Mouse (Mus musculus) embryonic facial prominence, embryonic 11.5 days (tissue): Measurements from ENCODE around the gene Mlf1. TPM values are rescaled to one million over a fixed set of nuclear protein-coding genes. Genes with fewer than 3 reads are reported as not detected.

ENCODE experiments used
- ATAC-seq: fragments of 200-750 bp; cut with Nextera tagmentation; replicated peaks from 2 replicates; pipeline ENCODE4 v1.8.0; 2017; ENCODE audit warnings: low read depth; ENCODE audit not compliant: insufficient number of reproducible peaks, low FRiP score, low TSS enrichment
- DNase-seq: peaks from one replicate; pipeline ENCODE4 v3.0.0-alpha.2; 2015; ENCODE audit warnings: low spot score
- H3K27ac ChIP-seq: fragments of 300-500 bp; sonication (generic); replicated peaks from 2 replicates; pipeline ENCODE4 v1.5.1; 2014; ENCODE audit warnings: mild to moderate bottlenecking, low read depth, low read length, control low read depth
- H3K27me3 ChIP-seq: fragments of 300-500 bp; sonication (generic); 2 replicates; pipeline ENCODE4 v1.6.1; 2014; ENCODE audit warnings: mild to moderate bottlenecking, low read length, moderate library complexity, mixed read lengths; ENCODE audit not compliant: control insufficient read depth, insufficient read depth
- H3K36me3 ChIP-seq: fragments of 300-500 bp; sonication (generic); replicated peaks from 2 replicates; pipeline ENCODE4 v1.6.1; 2014; ENCODE audit warnings: low read depth, mild to moderate bottlenecking, low read length, moderate library complexity, mixed read lengths; ENCODE audit not compliant: control insufficient read depth, insufficient read depth
- H3K4me1 ChIP-seq: fragments of 300-500 bp; sonication (generic); 2 replicates; pipeline ENCODE4 v1.6.1; 2014; ENCODE audit warnings: low read length, mixed read lengths; ENCODE audit not compliant: control insufficient read depth, insufficient read depth
- H3K4me2 ChIP-seq: fragments of 300-500 bp; sonication (generic); 2 replicates; pipeline ENCODE4 v1.6.1; 2014; ENCODE audit warnings: low read depth, mild to moderate bottlenecking, control low read depth, low read length, moderate library complexity
- H3K4me3 ChIP-seq: fragments of 300-500 bp; sonication (generic); 2 replicates; pipeline ENCODE4 v1.5.1; 2014; ENCODE audit warnings: low read depth, low read length, control low read depth
- H3K9ac ChIP-seq: fragments of 300-500 bp; sonication (generic); replicated peaks from 2 replicates; pipeline ENCODE4 v1.6.1; 2014; ENCODE audit warnings: mild to moderate bottlenecking, control low read depth, low read length
- H3K9me3 ChIP-seq: fragments of 300-500 bp; sonication (generic); replicated peaks from 2 replicates; pipeline ENCODE4 v1.6.1; 2016; ENCODE audit warnings: mild to moderate bottlenecking, low read length, inconsistent platforms, mixed read lengths; ENCODE audit not compliant: control insufficient read depth
- WGBS: fragments of 180-500 bp; shearing (Covaris S2); extraction: QIAGEN DNeasy Blood & Tissue Kit; methylation state at CpG from one replicate; pipeline ENCODE4 v1.1.7; 2014; 5-methylcytosine and 5-hydroxymethylcytosine counted together
- polyA plus RNA-seq: library from polyadenylated mRNA; unstranded; fragments of >200 nt; fragmentation: Nextera tagmentation; extraction: Ambion mirVana; gene quantifications from 2 replicates; pipeline ENCODE4 v1.2.1, GENCODE M21; 2014

Mlf1 gene
- 27.5 and 33.0 TPM in 2 replicates for polyA plus RNA-seq

DNA sequence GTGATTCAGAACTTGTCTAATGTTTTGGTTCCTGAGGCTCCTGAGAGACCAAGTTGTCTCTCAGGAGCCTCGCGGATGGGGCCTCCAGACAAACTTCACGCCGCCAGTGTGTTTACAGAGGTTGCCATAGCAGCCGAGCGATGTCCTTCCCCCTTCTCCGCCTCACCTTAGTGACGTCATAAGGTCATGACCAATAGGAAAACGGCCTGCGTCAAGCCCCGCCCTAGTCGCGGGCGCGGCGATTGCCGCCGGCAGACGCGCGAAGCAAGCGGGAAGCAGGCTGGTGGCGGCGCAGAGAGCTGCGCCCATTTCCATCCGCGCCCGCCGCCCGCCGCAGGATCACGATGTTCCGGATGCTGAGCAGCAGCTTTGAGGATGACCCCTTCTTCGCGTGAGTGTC lies at the start of gene Mlf1:
Mlf1 (plus strand) TSS at position 226 of the 400 bp plus-strand sequence.
- Histone ChIP-seq H3K4me2 (peak within 1 kb of the TSS; percentile 84), H3K36me3 (no peaks in the 10 kb centered on the region), H3K9me3 (no peaks in the 10 kb centered on the region), H3K4me3 (peak within 1 kb of the TSS; percentile 40), H3K4me1 (no peaks in the 10 kb centered on the region), H3K9ac (0 out of 2 replicates have a peak within 1 kb of the TSS, but pooled peaks have one; percentile 51), H3K27ac (no peak within 1 kb of the TSS), H3K27me3 (no peaks in the 10 kb centered on the region)
- peak; percentile 96 for DNase-seq
- under 1% methylated on average over 35 of the region's 35 CpGs for WGBS
- ATAC-seq: peak; percentile 95

DNA sequence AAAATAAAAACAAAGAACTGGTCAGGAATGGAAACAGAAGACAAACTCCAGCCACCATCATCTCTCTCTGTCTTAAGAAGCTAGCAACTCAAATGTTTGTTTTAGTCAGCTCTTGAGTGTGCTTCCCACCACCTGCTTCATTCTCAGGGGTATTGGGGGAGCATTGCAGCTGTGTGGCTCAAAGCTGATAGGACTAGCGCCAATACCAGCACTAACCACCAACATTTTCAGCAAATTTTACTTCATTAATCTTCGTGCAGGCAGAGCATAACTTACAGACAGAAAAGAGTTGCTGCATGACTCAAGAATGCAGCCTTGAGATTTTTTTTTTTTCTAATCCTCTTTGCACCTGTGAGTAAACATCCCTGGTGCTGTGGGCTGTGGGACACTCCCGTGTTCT lies 34.3 kb upstream of the Mlf1 start:
- Histone ChIP-seq H3K27me3 (no peaks in the 10 kb centered on the region), H3K9me3 (no peaks in the 10 kb centered on the region)

DNA sequence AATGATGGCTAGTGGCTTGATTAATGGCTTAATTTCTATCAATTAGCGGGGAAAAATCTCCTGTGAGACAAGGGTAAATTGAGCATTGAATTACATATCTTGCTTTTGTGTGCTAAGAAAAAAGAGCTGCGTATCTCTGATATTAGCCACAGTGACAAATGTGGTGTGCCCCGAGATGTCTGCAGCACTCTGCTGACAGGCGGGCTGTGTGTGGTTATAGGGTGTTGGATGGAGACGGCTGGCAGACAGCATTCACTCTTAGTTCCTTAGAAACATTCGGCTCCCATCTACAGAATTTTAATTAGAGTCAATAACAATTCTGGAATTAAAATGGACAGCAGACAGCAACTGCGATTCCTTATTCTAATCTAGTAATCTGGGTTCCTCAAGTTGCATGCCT lies 33.0 kb upstream of the Mlf1 start:
- 67% methylated on average over 7 of the region's 7 CpGs for WGBS
- Histone ChIP-seq H3K4me3 (no peak overlapping the region), H3K27ac (no peak overlapping the region), H3K9ac (no peak overlapping the region), H3K4me1 (no peaks in the 10 kb centered on the region), H3K27me3 (no peaks in the 10 kb centered on the region), H3K4me2 (no peak overlapping the region), H3K36me3 (no peaks in the 10 kb centered on the region), H3K9me3 (no peaks in the 10 kb centered on the region)
- DNase-seq (no peak), ATAC-seq (no peak)

More for the DNA sequence above, 34.3 kb upstream of the Mlf1 start:
- no peaks in the 10 kb centered on the region for H3K36me3 ChIP-seq
- ATAC-seq: no peak
- no peak overlapping the region for H3K4me3 ChIP-seq
- no peak overlapping the region for H3K27ac ChIP-seq
- no peak overlapping the region for H3K9ac ChIP-seq
- no peak for DNase-seq
- no peak overlapping the region for H3K4me2 ChIP-seq
- WGBS: 59% methylated on average over 3 of the region's 3 CpGs
- no peaks in the 10 kb centered on the region for H3K4me1 ChIP-seq

DNA sequence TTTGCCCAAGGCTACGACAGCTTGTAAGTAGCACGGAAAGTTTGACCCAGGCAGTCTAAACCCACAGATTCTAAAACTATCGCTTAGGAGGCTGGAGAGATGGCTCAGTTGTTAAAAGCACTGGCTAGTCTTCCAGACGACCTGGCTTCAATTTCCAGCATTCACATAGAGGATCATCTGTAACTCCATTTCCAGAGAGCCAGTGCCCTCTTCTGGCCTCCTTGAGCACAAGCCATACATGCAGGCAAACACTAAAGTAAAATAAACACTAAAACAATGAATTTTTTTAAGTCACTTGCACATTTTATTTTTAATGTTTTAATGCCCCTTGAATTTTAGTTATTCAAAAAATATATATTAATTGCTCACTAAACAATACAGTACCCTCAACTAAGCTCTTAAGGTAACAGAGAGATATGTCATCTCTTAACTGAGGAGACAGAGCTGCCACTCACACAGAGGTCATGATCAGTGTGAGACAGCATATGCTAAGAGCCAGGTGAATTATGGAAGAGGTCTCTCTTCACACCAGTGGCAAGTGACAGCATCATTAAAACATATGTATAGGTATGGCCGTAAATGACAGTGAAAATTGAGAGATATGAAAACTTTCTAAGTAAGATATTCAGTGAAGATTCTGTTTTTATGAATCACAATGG lies 30.8 kb upstream of the Mlf1 start:
- 45% methylated on average over 5 of the region's 5 CpGs for WGBS
- H3K9ac ChIP-seq: no peak overlapping the region
- peak; percentile 65 for DNase-seq

DNA sequence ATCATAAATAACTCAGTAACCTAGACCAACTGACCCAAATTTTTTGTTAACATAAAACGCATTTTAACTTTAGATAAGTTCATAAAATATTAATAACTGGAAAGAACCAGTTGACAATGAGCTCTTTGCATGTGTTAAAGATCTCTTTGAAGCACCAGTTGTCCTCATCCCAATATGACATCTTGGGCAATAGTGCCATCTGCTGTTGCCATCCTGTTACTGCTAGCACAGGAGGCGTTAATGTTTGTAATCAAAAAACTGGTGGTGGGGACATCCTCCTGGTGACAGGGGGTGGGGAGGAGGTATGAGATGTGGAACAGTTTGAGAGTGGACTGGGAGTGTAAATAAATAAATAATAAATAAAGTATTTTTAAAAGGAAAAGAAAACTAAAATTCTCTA lies 29.3 kb upstream of the Mlf1 start:
- Histone ChIP-seq H3K27ac (no peak overlapping the region), H3K4me1 (no peaks in the 10 kb centered on the region), H3K9ac (no peak overlapping the region), H3K9me3 (no peaks in the 10 kb centered on the region), H3K4me3 (no peak overlapping the region), H3K4me2 (no peak overlapping the region), H3K27me3 (no peaks in the 10 kb centered on the region), H3K36me3 (no peaks in the 10 kb centered on the region)
- 4% methylated on average over 2 of the region's 2 CpGs for WGBS
- ATAC-seq: no peak
- peak; percentile 70 for DNase-seq

More for the DNA sequence above, 30.8 kb upstream of the Mlf1 start:
- no peak; the same call in 1 of the 2 replicates for ATAC-seq
- H3K27ac ChIP-seq: no peak overlapping the region
- no peaks in the 10 kb centered on the region for H3K9me3 ChIP-seq
- H3K4me2 ChIP-seq: no peak overlapping the region
- H3K4me1 ChIP-seq: no peaks in the 10 kb centered on the region
- no peak overlapping the region for H3K4me3 ChIP-seq
- H3K27me3 ChIP-seq: no peaks in the 10 kb centered on the region
- no peaks in the 10 kb centered on the region for H3K36me3 ChIP-seq

DNA sequence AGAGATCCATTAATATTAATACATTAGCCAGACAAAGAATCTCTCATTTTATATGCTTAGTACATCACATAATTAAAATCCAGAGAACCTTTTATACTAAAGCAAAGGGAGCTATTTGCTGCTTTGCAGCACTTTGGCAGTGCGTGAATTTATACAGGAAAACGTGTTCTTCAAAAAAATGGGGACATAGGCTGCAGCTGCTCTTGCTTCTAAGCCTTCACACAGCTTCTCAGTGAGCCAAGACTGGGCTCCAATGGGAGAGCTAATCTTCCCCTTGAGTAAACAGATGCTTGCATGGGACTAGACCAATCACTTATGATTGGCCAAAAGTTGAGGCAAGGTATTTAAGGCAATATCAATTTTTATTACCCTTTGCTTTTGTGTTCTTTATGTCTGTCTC lies 27.2 kb upstream of the Mlf1 start:
- Histone ChIP-seq H3K4me1 (no peaks in the 10 kb centered on the region), H3K9ac (no peak overlapping the region), H3K4me3 (no peak overlapping the region), H3K27ac (no peak overlapping the region), H3K9me3 (no peaks in the 10 kb centered on the region), H3K4me2 (no peak overlapping the region), H3K27me3 (no peaks in the 10 kb centered on the region), H3K36me3 (no peaks in the 10 kb centered on the region)
- ATAC-seq: no peak
- WGBS: 72% methylated on average over 2 of the region's 2 CpGs
- DNase-seq: no peak

DNA sequence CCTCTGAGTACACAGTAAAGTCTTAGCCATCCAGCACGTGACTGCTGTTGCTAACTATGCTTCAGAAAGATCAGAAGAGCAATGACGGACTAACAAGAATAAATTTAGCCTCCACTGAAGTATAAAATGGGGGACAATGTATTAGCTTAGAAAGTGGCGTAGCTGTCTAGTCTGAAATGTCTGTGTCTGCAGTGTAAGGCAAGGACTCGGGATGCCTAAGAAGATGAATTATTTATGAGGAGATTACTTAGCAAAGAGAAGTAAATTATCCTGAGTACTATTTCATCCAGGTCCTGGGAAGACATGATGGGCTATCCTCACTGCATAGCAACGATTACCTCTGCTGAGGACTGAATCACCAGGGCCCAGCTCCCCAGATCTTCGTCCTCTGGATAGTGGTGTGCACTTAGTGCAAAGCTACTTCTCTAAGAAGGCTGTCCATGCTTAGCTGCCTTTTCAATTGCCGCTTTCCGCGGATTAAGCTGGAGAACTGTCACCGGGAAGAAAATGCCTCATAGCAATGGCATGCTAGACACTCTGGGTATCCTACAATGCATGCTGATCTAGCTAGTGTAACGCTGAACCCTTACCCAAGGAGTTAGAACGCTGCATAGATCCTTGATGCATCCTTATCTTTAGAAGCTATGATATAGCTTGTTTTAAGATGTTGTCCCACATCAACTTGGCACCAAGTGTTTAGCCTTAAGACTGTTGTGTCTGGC lies 22.3 kb upstream of the Mlf1 start:
- H3K27ac ChIP-seq: no peak overlapping the region
- H3K4me2 ChIP-seq: no peak overlapping the region
- no peak overlapping the region for H3K9ac ChIP-seq
- no peaks in the 10 kb centered on the region for H3K27me3 ChIP-seq
- no peaks in the 10 kb centered on the region for H3K4me1 ChIP-seq
- H3K4me3 ChIP-seq: no peak overlapping the region
- H3K36me3 ChIP-seq: no peaks in the 10 kb centered on the region
- DNase-seq: no peak
- no peak for ATAC-seq
- no peaks in the 10 kb centered on the region for H3K9me3 ChIP-seq
- WGBS: 82% methylated on average over 12 of the region's 12 CpGs

DNA sequence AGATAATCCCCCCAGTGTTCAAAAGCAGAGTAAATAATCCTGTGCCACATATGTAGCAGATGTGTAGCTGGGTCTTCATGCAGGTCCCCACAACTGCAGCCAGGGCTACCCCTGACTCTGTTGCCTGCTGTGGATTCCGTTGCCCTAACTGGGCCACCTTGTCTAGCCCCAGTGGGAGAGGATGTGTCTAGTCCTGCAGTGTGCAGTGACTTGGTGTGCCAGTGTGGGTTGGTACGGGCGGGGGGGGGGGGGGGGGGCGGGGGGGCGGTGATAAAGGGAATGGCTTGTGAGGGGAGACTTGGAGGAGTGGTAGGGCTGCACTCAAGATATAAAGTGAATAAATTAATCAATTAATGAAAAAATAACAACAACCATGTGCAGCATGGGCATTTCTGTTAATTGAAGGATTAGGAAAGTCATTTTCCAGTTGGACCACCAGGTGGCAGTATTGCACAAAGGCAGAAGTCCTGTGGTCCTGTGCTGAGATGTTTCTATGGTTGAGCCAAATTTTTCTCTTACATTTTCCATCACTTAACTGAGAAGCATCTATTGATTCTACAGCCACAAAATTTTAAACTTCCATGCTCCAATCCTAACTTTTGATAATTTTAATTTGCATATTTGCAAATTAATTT lies 21.7 kb upstream of the Mlf1 start:
- Histone ChIP-seq H3K27me3 (no peaks in the 10 kb centered on the region), H3K9ac (no peak overlapping the region), H3K27ac (no peak overlapping the region), H3K4me1 (no peaks in the 10 kb centered on the region), H3K4me3 (no peak overlapping the region), H3K36me3 (no peaks in the 10 kb centered on the region), H3K4me2 (no peak overlapping the region), H3K9me3 (no peaks in the 10 kb centered on the region)
- ATAC-seq (0 out of 2 replicates have a peak, but pooled peaks have one; percentile 29), DNase-seq (peak; percentile 70)
- WGBS: 42% methylated on average over 5 of the region's 5 CpGs
